Mouse (Mus musculus) hindbrain, embryonic 13.5 days (tissue): ENCODE measurements at regions not wholly inside any gene's neighbourhood (a gene's known extent, or its start where the extent isn't known, plus 50 kb on each side); places are given as distances from the start of the nearest gene placed in this dataset.

ENCODE experiments used
- ATAC-seq: fragments of 200-750 bp; cut with Nextera tagmentation; 2 replicates; pipeline ENCODE4 v1.8.0; 2017; ENCODE audit warnings: moderate TSS enrichment; ENCODE audit not compliant: low FRiP score
- H3K27ac ChIP-seq: fragments of 300-500 bp; sonication (generic); 2 replicates; pipeline ENCODE4 v1.5.1; 2015; ENCODE audit warnings: inconsistent platforms, mild to moderate bottlenecking, moderate library complexity
- H3K27me3 ChIP-seq: fragments of 300-500 bp; sonication (generic); 2 replicates; pipeline ENCODE4 v1.6.1; 2015; ENCODE audit warnings: mild to moderate bottlenecking, inconsistent platforms
- H3K36me3 ChIP-seq: fragments of 300-500 bp; sonication (generic); 2 replicates; pipeline ENCODE4 v1.6.1; 2015; ENCODE audit warnings: mild to moderate bottlenecking, inconsistent platforms
- H3K4me1 ChIP-seq: fragments of 300-500 bp; sonication (generic); replicated peaks from 2 replicates; pipeline ENCODE4 v1.6.1; 2015; ENCODE audit warnings: inconsistent platforms
- H3K4me2 ChIP-seq: fragments of 300-500 bp; sonication (generic); 2 replicates; pipeline ENCODE4 v1.6.1; 2015; ENCODE audit warnings: inconsistent platforms, mild to moderate bottlenecking, moderate library complexity
- H3K4me3 ChIP-seq: fragments of 300-500 bp; sonication (generic); 2 replicates; pipeline ENCODE4 v1.5.1; 2015; ENCODE audit warnings: mild to moderate bottlenecking, inconsistent platforms
- H3K9ac ChIP-seq: fragments of 300-500 bp; sonication (generic); 2 replicates; pipeline ENCODE4 v1.6.1; 2015; ENCODE audit warnings: mild to moderate bottlenecking, inconsistent platforms
- H3K9me3 ChIP-seq: fragments of 300-500 bp; sonication (generic); 2 replicates; pipeline ENCODE4 v1.6.1; 2016; ENCODE audit warnings: inconsistent platforms
- WGBS: fragments of 180-500 bp; shearing (Covaris S2); methylation state at CpG from one replicate; pipeline ENCODE4 v1.1.7; 2015; 5-methylcytosine and 5-hydroxymethylcytosine counted together

- Histone ChIP-seq H3K9ac (no peak overlapping the region), H3K9me3 (no peaks in the 10 kb centered on the region), H3K36me3 (no peaks in the 10 kb centered on the region), H3K27me3 (no peaks in the 10 kb centered on the region), H3K27ac (no peak overlapping the region), H3K4me1 (no peaks in the 10 kb centered on the region), H3K4me3 (no peak overlapping the region), H3K4me2 (no peak overlapping the region)
- 91% methylated on average over 5 of the region's 5 CpGs for WGBS
- ATAC-seq: no peak
Measured at GRCm38 (mm10) chr1:72936681-72937465, 62.2 kb upstream of the Igfbp5 start.

GRCm38 (mm10) chr1:72936231-72936630 is 61.5 kb upstream of the Igfbp5 start:
- WGBS: 62% methylated on average over 5 of the region's 5 CpGs
- no peak overlapping the region for H3K4me3 ChIP-seq
- no peaks in the 10 kb centered on the region for H3K4me1 ChIP-seq
- H3K27me3 ChIP-seq: no peaks in the 10 kb centered on the region
- H3K4me2 ChIP-seq: no peak overlapping the region
- no peaks in the 10 kb centered on the region for H3K36me3 ChIP-seq
- no peak overlapping the region for H3K9ac ChIP-seq
- no peaks in the 10 kb centered on the region for H3K9me3 ChIP-seq
- no peak overlapping the region for H3K27ac ChIP-seq
- no peak for ATAC-seq

DNA sequence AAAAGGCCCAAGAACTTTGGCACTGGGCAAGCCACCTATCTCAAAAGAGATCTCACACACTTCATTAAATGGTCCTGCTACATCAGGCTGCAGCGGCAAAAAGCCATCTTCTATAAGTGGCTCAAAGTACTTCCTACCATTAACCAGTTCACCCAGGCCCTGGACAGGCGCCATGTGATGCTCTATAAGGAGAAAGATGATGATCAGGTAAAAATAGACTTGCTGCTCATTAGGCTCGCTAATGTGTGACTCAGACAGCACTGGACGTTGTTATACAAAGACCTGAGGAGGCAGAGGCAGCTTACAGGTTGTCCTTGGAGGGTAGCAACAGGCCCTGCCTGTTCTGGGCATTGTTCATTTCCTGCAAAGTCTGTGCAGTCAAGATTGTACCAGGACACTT is 60.4 kb upstream of the Igfbp5 start:
- 85% methylated on average over 4 of the region's 4 CpGs for WGBS
- no peak overlapping the region for H3K27ac ChIP-seq
- H3K4me2 ChIP-seq: no peak overlapping the region
- no peak for ATAC-seq
- no peaks in the 10 kb centered on the region for H3K4me1 ChIP-seq
- no peak overlapping the region for H3K9ac ChIP-seq
- no peaks in the 10 kb centered on the region for H3K36me3 ChIP-seq
- H3K27me3 ChIP-seq: no peaks in the 10 kb centered on the region
- H3K4me3 ChIP-seq: no peak overlapping the region
- no peaks in the 10 kb centered on the region for H3K9me3 ChIP-seq

GRCm38 (mm10) chr1:72929774-72930173 is 55.1 kb upstream of the Igfbp5 start:
- ATAC-seq: no peak
- 89% methylated on average over 4 of the region's 4 CpGs for WGBS
- Histone ChIP-seq H3K27me3 (no peaks in the 10 kb centered on the region), H3K4me3 (no peak overlapping the region), H3K4me1 (no peaks in the 10 kb centered on the region), H3K9me3 (no peaks in the 10 kb centered on the region; the same call in 1 of the 2 replicates), H3K9ac (no peak overlapping the region), H3K36me3 (no peaks in the 10 kb centered on the region), H3K27ac (no peak overlapping the region), H3K4me2 (no peak overlapping the region)
